Mouse (Mus musculus) midbrain, embryonic 14.5 days (tissue): ENCODE results near the gene Thegl. TPM values are rescaled to one million over a fixed set of nuclear protein-coding genes. Genes with fewer than 3 reads are reported as not detected.
"Not testable (repeated sequence)": the region's sequence is repeated elsewhere in the genome, so short reads cannot be mapped to it uniquely, and the experiment has no call there.

Experiments
- ATAC-seq: fragments of 200-750 bp; cut with Nextera tagmentation; 2 replicates; pipeline ENCODE4 v1.8.0; 2017; ENCODE audit warnings: moderate number of reproducible peaks, moderate library complexity; ENCODE audit not compliant: low FRiP score, low TSS enrichment
- DNase-seq: peaks from one replicate; pipeline ENCODE4 v3.0.0-alpha.2; 2015
- H3K27ac ChIP-seq: fragments of 300-500 bp; sonication (generic); replicated peaks from 2 replicates; pipeline ENCODE4 v1.5.1; 2014; ENCODE audit warnings: mild to moderate bottlenecking, low read depth, low read length, moderate library complexity
- H3K27me3 ChIP-seq: fragments of 300-500 bp; sonication (generic); 2 replicates; pipeline ENCODE4 v1.6.1; 2014; ENCODE audit warnings: low read length, control low read depth, mixed read lengths; ENCODE audit not compliant: control insufficient read depth, insufficient read depth
- H3K36me3 ChIP-seq: fragments of 300-500 bp; sonication (generic); 2 replicates; pipeline ENCODE4 v1.6.1; 2014; ENCODE audit warnings: low read length, control low read depth; ENCODE audit not compliant: control insufficient read depth, insufficient read depth
- H3K4me1 ChIP-seq: fragments of 300-500 bp; sonication (generic); 2 replicates; pipeline ENCODE4 v1.6.1; 2014; ENCODE audit warnings: mild to moderate bottlenecking, antibody characterized with exemption, low read length, control low read depth; ENCODE audit not compliant: control insufficient read depth, insufficient read depth
- H3K4me2 ChIP-seq: fragments of 300-500 bp; sonication (generic); 2 replicates; pipeline ENCODE4 v1.6.1; 2014; ENCODE audit warnings: mild to moderate bottlenecking, low read length, moderate library complexity
- H3K4me3 ChIP-seq: fragments of 300-500 bp; sonication (generic); replicated peaks from 2 replicates; pipeline ENCODE4 v1.5.1; 2014; ENCODE audit warnings: low read depth, low read length
- H3K9ac ChIP-seq: fragments of 300-500 bp; sonication (generic); replicated peaks from 2 replicates; pipeline ENCODE4 v1.6.1; 2014; ENCODE audit warnings: mild to moderate bottlenecking, low read length, moderate library complexity
- H3K9me3 ChIP-seq: fragments of 300-500 bp; sonication (generic); 2 replicates; pipeline ENCODE4 v1.6.1; 2016; ENCODE audit warnings: low read length, control low read depth, mixed read lengths; ENCODE audit not compliant: control insufficient read depth
- WGBS: fragments of 180-500 bp; shearing (Covaris S2); extraction: QIAGEN DNeasy Blood & Tissue Kit; methylation state at CpG from one replicate; pipeline ENCODE4 v1.1.7; 2014; 5-methylcytosine and 5-hydroxymethylcytosine counted together
- polyA plus RNA-seq: library from polyadenylated mRNA; unstranded; fragments of >200 nt; fragmentation: Nextera tagmentation; extraction: Ambion mirVana; gene quantifications from 2 replicates; pipeline ENCODE4 v1.2.1, GENCODE M21; 2014

The Thegl gene
- 0.41 and 0.80 TPM in 2 replicates for polyA plus RNA-seq

DNA sequence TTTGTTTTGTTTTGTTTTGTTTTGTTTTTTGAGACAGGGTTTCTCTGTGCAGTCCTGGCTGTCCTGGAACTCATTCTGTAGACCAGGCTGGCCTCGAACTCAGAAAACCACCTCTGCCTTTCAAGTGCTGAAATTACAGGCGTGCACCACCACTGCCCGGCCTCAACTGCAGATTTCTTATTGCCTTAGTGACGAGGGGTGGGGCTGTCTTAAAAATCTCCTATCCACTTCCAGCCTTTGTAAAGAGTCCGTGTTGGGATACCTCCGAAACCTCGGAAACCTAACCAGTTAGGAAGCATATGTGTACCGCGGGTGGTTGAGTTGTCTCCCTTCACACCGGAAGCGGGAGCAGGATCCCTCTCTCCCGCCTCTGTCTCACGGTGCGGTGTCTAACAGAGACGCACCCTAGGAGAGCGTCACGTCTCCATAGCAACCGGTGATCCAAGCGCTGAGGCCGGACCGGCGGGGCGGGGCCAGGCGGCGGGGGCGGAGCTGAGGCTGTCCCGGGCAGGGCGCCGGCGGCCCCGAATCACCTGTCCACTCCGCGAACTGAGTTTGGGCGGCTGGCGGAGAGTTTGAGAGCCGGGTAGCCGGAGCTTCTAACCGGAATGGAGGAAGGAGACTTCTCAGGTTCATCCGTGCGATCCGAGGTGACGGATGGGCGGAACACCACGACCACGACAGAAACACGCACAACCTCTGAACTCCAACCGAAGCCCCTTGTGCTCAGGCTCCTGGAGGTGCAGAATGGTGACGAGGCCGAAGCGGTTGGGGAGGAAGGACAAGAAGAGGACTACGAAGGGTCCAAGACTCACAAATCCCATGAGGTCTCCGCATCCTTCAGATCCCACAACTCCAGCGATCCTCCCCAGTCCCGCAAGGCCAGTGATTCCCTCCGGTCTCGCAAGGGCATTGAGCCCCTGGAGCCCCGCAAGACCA lies at the start of gene Thegl:
TSS of gene Thegl (plus strand) at position 480 of the 939 bp plus-strand sequence.
- ATAC-seq: peak; percentile 96
- 8% methylated on average over 57 of the region's 57 CpGs for WGBS
- H3K4me1 ChIP-seq: no peaks in the 10 kb centered on the region
- no peak within 1 kb of the TSS for H3K27ac ChIP-seq
- H3K4me2 ChIP-seq: peak within 1 kb of the TSS; percentile 78
- H3K36me3 ChIP-seq: no peaks in the 10 kb centered on the region
- peak within 1 kb of the TSS; percentile 52 for H3K4me3 ChIP-seq
- H3K27me3 ChIP-seq: 0 out of 2 replicates have a peak, but pooled peaks cover 4% of the 10 kb centered on the region
- H3K9me3 ChIP-seq: no peaks in the 10 kb centered on the region
- H3K9ac ChIP-seq: peak within 1 kb of the TSS; percentile 34; the same call in 1 of the 2 replicates
- DNase-seq: peak; percentile 91

DNA sequence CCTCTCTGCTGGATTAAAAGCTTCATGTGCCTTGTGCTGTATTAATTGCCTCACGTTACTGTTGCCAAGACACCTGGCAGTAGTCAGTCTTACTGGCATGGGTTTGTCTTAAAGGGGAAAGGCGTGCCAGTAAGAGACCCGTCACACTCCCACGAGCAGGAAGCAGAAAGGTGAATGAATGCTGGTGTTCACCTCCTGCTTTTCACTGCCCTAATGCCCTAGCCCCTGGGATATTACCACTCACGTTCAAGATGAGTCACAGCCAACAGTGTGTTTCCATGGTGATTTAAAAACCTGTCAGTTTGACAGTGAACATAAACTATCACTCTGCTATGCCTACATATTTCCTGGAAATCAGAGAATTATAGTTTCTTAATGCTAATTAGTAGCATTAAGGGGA lies 46.6 kb upstream of the Thegl start:
- Histone ChIP-seq H3K27me3 (no peaks in the 10 kb centered on the region), H3K9me3 (no peaks in the 10 kb centered on the region), H3K9ac (no peak overlapping the region), H3K4me1 (peaks cover 6% of the 10 kb centered on the region), H3K27ac (no peak overlapping the region), H3K4me3 (no peak overlapping the region), H3K36me3 (peaks cover 37% of the 10 kb centered on the region), H3K4me2 (no peak overlapping the region)
- ATAC-seq (no peak), DNase-seq (no peak)
- WGBS: 82% methylated on average over 5 of the region's 5 CpGs

GRCm38 (mm10) chr5:76971115-76971514 lies 44.7 kb upstream of the Thegl start:
- 86% methylated on average over 1 of the region's 1 CpGs for WGBS
- not testable (repeated sequence) for ATAC-seq

GRCm38 (mm10) chr5:76973488-76973887 lies 42.3 kb upstream of the Thegl start:
- Histone ChIP-seq H3K4me1 (peaks cover 12% of the 10 kb centered on the region), H3K4me2 (peak overlapping the region; percentile 95), H3K36me3 (peaks cover 23% of the 10 kb centered on the region), H3K4me3 (peak overlapping the region; percentile 93), H3K27ac (no peak overlapping the region), H3K27me3 (no peaks in the 10 kb centered on the region), H3K9me3 (no peaks in the 10 kb centered on the region), H3K9ac (peak overlapping the region; percentile 79; the same call in 1 of the 2 replicates)
- WGBS: 68% methylated on average over 3 of the region's 3 CpGs
- DNase-seq (no peak), ATAC-seq (no peak)

More at GRCm38 (mm10) chr5:76971115-76971514, 44.7 kb upstream of the Thegl start:
- H3K4me2 ChIP-seq, H3K4me3 ChIP-seq, H3K27me3 ChIP-seq, DNase-seq, H3K9ac ChIP-seq, H3K9me3 ChIP-seq, H3K27ac ChIP-seq: not testable (repeated sequence)
- Histone ChIP-seq H3K4me1 (peaks cover 12% of the 10 kb centered on the region), H3K36me3 (peaks cover 33% of the 10 kb centered on the region)

DNA sequence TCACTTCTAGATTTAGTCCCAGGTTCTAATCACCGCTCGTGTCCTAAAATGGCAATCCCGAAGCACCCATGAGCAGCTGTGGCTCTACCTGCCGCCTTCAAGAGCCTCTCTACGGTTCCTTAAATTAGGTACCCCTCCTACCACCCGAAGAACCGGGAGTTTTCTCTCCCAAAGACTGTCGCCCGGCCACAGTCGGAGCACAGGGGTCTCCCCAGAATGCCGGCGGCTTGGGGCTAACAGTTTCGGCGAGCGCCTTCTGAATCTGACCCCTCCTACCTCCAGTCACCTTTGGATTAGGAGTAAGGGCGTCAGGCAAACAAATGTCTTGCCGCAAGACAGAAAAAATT lies 41.6 kb upstream of the Thegl start:
- no peak for ATAC-seq
- H3K4me2 ChIP-seq: peak overlapping the region; percentile 95
- H3K27me3 ChIP-seq: no peaks in the 10 kb centered on the region
- peak overlapping the region; percentile 93 for H3K4me3 ChIP-seq
- peaks cover 12% of the 10 kb centered on the region for H3K4me1 ChIP-seq
- H3K36me3 ChIP-seq: peaks cover 19% of the 10 kb centered on the region
- H3K9me3 ChIP-seq: no peaks in the 10 kb centered on the region
- H3K27ac ChIP-seq: peak overlapping the region; percentile 1; the same call in 1 of the 2 replicates
- H3K9ac ChIP-seq: peak overlapping the region; percentile 79
- 3% methylated on average over 17 of the region's 17 CpGs for WGBS
- DNase-seq: no peak

- peak within 1 kb of the TSS; percentile 95 for H3K4me2 ChIP-seq
- ATAC-seq: peak; percentile 95
- H3K4me3 ChIP-seq: peak within 1 kb of the TSS; percentile 93
- H3K36me3 ChIP-seq: peaks cover 19% of the 10 kb centered on the region
- H3K27ac ChIP-seq: peak within 1 kb of the TSS; percentile 89
- no peaks in the 10 kb centered on the region for H3K27me3 ChIP-seq
- H3K9me3 ChIP-seq: no peaks in the 10 kb centered on the region
- WGBS: under 1% methylated on average over 60 of the region's 60 CpGs
- H3K4me1 ChIP-seq: peaks cover 12% of the 10 kb centered on the region
- peak within 1 kb of the TSS; percentile 79 for H3K9ac ChIP-seq
- DNase-seq: peak; percentile 95
These were observed 41.1 kb upstream of the Thegl start, which contains the start of gene Srp72 for GRCm38 (mm10) chr5:76974554-76975285. Gene Srp72, plus strand, starts transcription at chr5:76974683.

DNA sequence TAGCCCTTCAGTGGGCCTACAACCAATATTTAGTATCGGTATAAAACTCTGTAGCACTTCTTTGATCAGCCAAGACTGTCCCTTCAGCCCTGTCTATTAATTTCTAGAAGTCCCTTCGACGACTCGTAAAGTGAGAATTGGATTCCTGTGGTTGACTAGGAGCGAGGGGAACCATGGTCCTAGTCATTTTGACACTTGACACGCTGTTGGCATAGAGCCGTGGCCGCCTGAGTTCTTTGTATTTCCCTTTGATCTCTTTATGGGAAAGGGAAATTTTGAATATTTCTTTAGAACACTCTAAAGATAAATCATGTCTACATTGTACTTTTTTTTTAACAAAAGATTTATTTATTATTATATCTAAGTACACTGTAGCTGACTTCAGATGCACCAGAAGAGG lies 40.1 kb upstream of the Thegl start:
- peak overlapping the region; percentile 95 for H3K4me2 ChIP-seq
- no peak overlapping the region for H3K27ac ChIP-seq
- H3K4me1 ChIP-seq: peaks cover 12% of the 10 kb centered on the region
- WGBS: 87% methylated on average over 8 of the region's 8 CpGs
- no peak for ATAC-seq
- no peaks in the 10 kb centered on the region for H3K27me3 ChIP-seq
- H3K4me3 ChIP-seq: peak overlapping the region; percentile 93; the same call in 1 of the 2 replicates
- H3K9ac ChIP-seq: no peak overlapping the region
- no peak for DNase-seq
- no peaks in the 10 kb centered on the region for H3K9me3 ChIP-seq
- peaks cover 21% of the 10 kb centered on the region for H3K36me3 ChIP-seq

DNA sequence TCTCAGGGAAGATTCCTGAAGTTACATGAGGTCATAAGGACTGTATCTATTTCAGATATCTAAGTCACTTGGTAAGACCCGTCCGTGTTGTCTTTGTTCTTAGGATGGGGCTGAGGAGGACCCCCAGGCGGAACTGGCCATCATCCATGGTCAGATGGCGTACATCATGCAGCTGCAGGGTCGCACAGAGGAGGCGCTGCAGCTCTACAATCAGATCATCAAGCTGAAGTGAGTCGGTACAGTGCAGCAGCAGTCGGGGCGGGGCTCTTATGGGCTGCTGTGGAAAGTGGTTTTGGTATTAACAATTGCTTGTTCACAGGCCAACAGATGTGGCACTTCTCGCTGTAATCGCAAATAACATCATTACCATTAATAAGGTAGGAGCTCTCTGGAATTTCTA lies 31.8 kb upstream of the Thegl start:
- Histone ChIP-seq H3K4me3 (no peak overlapping the region), H3K4me1 (no peaks in the 10 kb centered on the region), H3K27ac (no peak overlapping the region), H3K9me3 (no peaks in the 10 kb centered on the region), H3K4me2 (no peak overlapping the region), H3K36me3 (peaks cover 73% of the 10 kb centered on the region), H3K9ac (no peak overlapping the region), H3K27me3 (no peaks in the 10 kb centered on the region)
- DNase-seq (no peak), ATAC-seq (no peak)
- WGBS: 96% methylated on average over 11 of the region's 11 CpGs
